Mouse (Mus musculus) lung, postnatal 25 days (tissue): ENCODE measurements around the gene Kdm4c.
"Not testable (repeated sequence)": the region's sequence is repeated elsewhere in the genome, so short reads cannot be mapped to it uniquely, and the experiment has no call there.

Source experiments
- DNase-seq: peaks from one replicate; pipeline ENCODE4 v3.0.0; 2022; ENCODE audit warnings: low spot score

Kdm4c gene

DNA sequence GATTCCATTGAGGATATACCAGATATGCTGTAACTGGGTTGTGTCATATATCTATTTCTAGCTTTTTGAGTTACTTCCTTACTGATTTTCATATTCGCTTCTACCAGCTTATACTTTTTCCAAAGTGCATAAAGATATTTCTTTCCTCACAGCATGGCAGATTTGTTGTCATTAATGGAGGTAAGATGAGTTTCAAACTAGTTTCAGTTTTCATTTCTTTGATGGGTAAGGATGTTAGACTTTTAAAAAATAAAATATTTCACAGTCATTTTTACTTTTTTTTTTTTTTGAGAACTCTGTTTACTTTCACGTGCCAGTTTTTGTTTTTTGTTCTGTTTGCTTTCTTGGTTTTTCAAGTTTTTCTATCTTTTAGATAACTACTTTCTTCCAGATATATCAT is 70.6 kb downstream of the Kdm4c start:
- no peak for DNase-seq

DNA sequence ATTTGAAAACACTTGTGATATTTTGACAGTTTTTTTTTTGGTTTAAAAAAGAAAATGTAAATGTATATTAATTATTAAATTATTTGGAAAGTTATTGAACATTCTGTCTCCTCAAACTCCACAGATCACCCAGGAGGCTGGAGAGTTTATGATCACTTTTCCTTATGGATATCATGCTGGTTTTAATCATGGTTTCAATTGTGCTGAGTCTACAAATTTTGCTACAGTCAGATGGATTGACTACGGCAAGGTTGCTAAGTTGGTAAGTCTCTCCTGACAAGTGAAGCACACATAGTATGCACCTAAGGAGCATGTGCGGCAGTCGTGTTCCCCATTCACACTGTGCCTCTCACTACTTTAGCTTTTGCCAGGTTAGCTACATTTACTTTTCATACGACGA is 73.1 kb downstream of the Kdm4c start:
- no peak for DNase-seq

DNA sequence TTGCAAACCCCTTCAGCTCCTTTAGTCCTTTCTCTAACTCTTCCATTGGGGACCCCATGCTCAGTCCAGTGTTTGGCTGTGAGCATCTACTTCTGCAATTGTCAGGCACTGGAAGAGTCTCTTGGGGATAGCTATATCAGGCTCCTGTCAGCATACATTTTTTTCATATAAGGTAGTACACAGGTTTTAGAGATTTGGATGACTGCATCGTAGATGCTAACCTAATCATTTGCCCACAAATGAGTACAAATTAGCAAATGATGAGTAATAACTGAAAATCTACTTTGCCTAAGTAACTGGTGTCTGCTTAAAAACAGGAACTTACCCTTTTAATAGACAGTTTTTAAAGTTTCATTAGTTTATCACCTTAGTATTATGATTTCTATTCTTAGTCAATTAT is 77.0 kb downstream of the Kdm4c start:
- DNase-seq = no peak

DNA sequence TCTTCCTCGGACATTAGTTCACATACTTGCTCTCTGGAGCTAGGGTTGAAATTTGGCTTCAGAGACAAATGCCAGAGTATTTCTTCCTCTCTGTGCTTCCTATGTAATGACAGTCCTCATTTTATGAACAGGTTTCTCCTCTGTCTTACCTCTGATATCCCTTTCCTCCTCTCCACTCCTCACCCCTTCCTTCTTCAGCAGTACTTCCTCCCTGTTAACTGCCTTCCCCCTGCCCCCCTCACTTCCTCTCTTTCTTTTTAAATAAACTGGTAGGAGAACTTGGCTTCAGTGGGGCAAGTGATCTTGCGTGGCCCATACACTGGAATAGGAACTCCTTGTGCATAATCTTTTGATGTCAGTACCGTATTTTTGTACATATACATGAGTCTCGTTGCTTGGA is 115.2 kb downstream of the Kdm4c start:
- DNase-seq = no peak

DNA sequence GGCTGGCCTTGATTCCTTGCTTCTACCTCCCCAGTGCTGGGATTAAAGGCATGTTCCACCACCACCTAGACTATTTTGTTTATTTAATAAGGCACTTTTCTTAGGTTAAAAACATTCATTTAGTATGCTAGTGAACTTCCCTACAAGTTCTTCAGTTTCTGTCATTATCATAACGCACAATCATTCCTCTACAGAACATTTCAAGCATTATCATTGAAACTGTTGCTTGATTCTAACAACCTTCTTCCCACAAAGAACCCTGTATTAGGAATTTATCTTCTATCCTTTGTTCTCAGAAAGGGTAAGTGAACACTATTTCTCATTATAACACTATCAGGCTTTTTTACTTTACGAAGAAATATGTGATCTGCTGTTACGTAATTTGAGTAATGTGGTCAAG is 118.0 kb downstream of the Kdm4c start:
- no peak for DNase-seq

DNA sequence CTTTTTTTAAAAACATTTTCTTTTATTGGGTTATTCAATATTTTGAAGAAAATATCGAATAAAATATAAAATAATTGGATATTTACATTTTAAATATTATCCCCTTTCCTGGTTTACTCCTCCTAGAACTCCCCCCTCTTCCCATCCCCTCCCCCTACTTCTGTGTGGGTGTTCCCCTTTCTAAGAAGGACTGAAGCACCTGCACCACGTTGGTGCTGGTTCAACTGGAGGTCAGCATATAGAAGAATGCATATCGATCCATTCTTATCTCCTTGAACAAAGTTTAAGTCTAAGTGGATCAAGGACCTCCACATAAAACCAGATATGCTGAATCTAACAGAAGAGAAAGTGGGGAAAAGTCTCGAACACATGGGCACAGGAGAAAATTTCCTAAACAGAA is 144.3 kb downstream of the Kdm4c start:
- no peak for DNase-seq

DNA sequence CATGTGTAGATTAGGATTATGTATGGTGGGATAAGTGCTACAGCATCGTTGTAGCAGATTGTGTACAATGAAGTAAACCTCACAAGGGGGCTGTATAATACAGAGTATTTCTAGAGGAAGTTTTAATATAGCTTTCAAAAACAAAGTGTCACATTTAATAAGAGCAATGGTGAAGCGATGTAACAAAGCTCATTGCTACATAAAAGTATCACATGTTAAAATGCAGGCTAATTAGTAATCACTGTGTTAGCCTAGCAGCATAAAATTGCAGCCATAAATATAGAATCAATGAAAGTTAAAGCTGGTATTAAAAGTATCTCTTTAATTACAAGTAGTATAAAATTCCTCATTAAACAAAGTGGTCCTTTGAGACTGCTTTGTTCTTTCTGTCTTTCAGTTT is 150.9 kb downstream of the Kdm4c start:
- DNase-seq = no peak

DNA sequence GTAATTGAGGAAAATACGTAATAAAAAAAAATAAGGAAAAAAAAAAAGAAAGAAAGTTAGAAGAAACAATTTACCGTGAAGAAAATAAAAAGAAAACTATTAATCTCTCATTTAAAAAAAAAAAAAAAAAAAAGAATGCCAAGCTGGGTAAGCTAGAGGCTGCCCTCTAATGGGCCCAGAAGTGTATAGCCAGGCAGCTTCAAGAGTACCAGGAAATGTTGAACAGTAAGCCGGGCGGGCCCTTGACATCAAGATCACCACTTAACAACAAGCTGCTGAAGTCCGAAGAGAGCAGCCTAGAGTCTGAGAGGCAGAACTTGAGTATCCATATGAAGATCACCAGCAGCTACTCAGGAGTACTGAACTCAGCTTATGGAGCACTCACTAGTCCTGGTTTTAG is 154.3 kb downstream of the Kdm4c start:
- peak; percentile 35 for DNase-seq

DNA sequence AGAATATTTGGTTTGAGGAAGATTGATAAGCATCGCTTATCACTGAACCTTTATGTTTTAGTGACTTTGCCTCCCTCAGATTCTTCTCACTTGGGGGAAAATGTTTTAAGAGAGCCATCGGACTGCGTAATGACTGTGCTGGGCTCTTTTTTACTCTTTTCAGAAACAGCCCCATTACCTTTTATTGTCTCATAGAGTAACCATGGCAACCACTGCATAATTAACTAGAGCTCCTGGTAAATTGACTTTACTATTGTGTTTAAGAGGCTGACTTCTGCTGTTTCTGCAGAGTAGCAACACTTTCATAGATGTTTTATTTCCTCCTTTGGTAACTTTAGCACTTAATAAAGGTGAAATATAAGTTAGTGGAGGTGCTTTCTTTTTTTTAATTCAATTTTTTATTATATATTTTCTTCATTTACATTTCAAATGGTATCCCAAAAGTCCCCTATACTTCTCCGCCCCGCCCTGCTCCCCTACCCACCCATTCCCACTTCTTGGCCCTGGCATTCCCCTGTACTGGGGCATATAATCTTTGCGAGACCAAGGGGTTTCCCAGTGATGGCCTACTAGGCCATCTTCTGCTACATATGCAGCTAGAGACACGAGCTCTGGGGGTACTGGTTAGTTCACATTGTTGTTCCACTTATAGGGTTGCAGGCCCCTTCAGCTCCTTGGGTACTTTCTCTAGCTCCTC is 159.5 kb downstream of the Kdm4c start:
- DNase-seq = not testable (repeated sequence)

DNA sequence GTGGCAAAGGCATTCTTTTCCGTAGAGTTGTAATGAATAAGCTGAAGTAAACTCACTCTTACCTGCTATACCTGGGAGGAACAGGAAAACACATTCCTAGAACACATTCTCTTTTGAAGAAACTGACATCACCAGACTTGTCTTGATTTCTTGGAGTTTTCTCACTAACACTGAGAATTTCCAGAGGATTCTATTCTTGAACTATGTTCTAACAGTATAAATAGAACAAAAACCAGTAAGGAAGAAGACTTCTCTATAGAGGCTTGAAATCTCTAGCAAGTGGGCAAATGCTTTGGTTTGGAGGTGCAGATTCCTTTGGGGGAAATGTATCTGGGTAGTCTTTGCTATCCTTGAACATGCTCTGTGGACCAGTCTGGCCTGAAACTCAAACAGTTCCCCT is 166.4 kb downstream of the Kdm4c start:
- no peak for DNase-seq

DNA sequence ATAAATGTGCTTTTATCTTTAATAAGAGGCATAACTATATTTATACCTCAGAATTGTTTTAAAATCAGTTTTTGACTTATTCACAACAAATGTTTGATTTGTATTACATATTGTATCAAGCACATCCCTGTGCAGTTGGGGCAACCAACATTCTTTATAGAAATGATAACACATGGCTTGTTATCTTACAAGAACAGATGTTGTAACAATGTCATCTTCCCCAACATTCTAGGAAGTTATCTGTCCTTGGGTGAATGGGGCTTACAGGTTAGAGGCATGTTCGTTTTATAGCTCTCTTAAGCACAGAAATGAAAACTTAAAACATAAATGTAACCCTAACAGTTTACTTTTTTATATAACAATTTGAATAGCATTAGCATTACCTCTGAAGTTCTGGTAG is 177.5 kb downstream of the Kdm4c start:
- DNase-seq = no peak
